Mouse (Mus musculus) adrenal gland, adult 18-20 months (tissue): Measurements from ENCODE around the gene Angel2. TPM values are rescaled to one million over a fixed set of nuclear protein-coding genes. Genes with fewer than 3 reads are reported as not detected.

Source experiments
- DNase-seq, 2 experiments: peaks; one replicate each; pipeline ENCODE4 v3.0.0; 2021 to 2022; ENCODE audit warnings: low spot score in 2 of 2
- total RNA-seq, 2 experiments: library from RNA; stranded (reverse); gene quantifications; 1 replicate in 1 of 2; 2 replicates in 1 of 2; pipeline ENCODE4 v1.2.3; 2021

Gene Angel2
- total RNA-seq, 2 experiments from 2014 or later = 44.7 to 47.7 TPM

- no peak for DNase-seq
These were observed 53.1 kb downstream of the Angel2 start for GRCm38 (mm10) chr1:190978001-190978400.

DNA sequence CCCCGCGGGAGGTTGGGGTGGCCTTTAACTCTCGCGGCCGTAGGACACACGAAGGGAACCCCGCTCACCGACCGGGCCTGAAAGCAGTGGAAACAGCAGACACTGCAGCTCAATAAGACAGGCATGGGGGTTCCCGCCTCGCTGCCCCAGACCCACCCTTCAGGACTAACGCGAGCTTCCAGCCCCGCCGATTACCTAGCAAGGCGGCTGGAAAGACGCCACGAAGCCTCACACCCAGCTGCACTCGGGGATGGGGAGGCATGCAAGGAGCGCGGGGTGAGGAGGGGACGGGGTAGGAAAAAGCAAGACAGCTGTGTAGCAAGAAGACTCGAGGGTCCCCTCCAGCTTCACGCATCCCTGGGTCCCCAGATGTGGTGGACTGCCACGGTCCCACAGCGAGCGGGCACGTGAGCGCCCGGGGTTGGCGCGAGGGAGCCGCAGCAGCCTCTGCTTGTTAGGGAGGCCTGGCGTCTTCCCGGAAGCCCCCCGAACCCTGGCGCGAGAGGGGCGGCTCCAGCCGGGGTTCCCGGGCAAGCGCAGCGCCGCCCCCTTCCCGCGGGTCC, 53.7 kb downstream of the Angel2 start:
- peak in 1 of 2 experiments; percentile 26 for DNase-seq

- DNase-seq = peak; percentile 64 to 73
These were observed 54.2 kb downstream of the Angel2 start, which contains the start of gene Vash2 for GRCm38 (mm10) chr1:190979100-190979563. Gene Vash2 (minus strand): TSS chr1:190979296.

DNA sequence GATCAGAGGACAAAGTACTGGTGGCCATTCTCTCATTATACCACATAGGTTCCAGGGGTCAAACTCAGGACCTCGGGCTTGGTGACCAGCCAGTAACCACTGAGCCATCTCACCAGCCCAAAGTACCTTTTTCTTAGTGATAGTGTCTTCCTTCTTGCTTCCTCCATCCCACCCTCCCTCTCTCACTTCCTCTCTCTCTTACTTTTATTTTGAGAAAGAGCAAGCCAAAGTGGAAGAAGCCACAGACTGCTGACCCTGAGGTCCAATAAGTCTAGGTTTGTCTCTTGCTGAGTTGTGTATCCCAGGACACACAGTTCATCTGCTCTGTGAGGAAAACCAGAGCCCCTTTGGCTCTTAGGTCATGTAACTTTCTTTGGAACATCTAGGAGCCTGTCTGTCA, 55.6 kb downstream of the Angel2 start:
- DNase-seq = no peak

DNA sequence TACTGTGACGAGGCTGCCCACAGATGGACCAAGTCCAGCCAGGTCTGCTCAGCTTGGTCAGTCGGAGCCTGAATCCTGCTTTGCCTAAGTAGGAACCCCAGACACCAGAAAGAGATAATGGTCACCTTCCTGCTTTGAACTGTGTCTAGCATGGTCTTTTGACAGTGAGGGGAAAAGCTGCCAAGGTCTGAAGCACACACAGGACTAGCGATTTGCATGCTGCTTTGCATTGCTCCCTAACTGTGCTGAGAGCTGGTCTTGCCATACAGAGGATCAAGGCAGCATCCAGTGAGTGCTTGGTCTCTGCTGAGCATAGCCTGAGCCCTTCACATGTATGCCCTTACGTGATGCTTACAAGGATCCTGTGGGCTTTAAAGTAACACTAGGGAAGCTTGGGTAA, 56.5 kb downstream of the Angel2 start:
- no peak for DNase-seq

- no peak for DNase-seq
These were observed 64.6 kb downstream of the Angel2 start for GRCm38 (mm10) chr1:190989437-190990082.

GRCm38 (mm10) chr1:190995548-190995947, 70.6 kb downstream of the Angel2 start:
- peak; percentile 40 to 55 for DNase-seq

DNA sequence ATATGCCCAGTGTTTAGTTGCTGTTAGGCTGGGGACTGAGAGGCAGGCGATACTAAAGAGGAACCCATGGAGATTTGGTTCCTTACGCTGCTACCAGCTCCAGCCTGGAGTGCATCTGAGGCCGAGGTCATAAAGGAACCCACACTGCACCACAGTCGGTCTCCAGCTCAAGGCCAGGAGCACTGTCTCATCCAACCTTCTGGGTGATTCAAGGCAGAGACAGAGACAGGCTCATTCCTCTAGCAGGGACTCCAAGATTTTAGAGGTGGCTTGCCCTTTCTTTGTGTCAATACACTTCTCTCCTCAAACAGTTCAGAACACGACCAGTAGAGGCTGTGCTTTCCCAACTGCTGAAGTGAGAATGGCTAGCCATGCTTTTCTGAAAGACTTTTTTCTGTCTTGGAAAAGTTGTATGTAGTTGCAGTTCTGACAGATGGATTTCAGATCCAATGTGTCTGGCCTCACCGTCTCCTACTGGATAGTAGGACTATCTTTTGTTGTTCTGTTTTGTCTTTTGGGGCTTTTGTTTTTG, 71.5 kb downstream of the Angel2 start:
- DNase-seq = no peak

Other genes starting within 250 kb of the Angel2 start
- gene Rps6kc1, start 13.3 kb upstream of the Angel2 start, total RNA-seq = 10 to 100 TPM; 18.9 to 20.7 TPM
- under 1 TPM in 1 of 2 experiments, not detected in 1; 0.22 TPM for gene Vash2, start 54.2 kb downstream of the Angel2 start, total RNA-seq
- 10 to 100 TPM in 1 of 2 experiments, 1 to 10 TPM in 1; 9.9 to 14.6 TPM for gene Flvcr1, start 101.0 kb downstream of the Angel2 start, total RNA-seq
- not detected for gene Spata45, start 111.5 kb downstream of the Angel2 start, total RNA-seq
- gene Tatdn3, start 137.8 kb downstream of the Angel2 start, total RNA-seq = 10 to 100 TPM; 14.0 to 16.4 TPM
- under 1 TPM; 0.58 to 0.63 TPM for gene Nsl1, start 137.9 kb downstream of the Angel2 start, total RNA-seq
- 1 to 10 TPM; 1.5 to 9.7 TPM for gene Batf3, start 172.7 kb downstream of the Angel2 start, total RNA-seq
- gene Fam71a, start 239.7 kb downstream of the Angel2 start, total RNA-seq = not detected